Mouse (Mus musculus): ENCODE data around the gene Abca8a. TPM values are rescaled to one million over a fixed set of nuclear protein-coding genes. Genes with fewer than 3 reads are reported as not detected.

The Abca8a gene
- polyA plus RNA-seq (2015; fragmentation: Nextera tagmentation; extraction: Ambion mirVana) = 0.98 and 1.0 TPM in 2 replicates

DNA sequence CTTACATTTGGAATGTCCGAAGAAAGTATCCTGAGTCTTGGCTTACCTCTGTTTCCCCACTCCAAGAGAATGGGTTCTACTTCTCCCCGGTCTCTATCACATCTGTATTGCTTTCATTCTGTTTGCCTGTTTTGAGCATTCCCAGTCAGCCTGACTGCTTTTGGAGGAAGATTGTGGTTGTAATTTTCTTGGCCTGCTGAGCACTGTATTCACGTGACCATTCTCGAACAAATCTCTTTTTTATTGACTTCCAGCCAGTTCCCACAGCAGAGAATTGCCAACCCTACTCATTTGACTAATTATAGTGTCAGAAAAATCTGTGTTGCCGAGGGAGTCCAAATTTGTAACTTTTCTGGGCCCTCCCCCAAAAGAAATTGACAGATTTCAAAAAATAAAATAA lies at the start of gene Abca8a:
Gene Abca8a (minus strand): TSS at position 121 of the 400 bp plus-strand sequence.
- Histone ChIP-seq H3K9ac (no peak within 1 kb of the TSS), H3K4me3 (replicated peaks) (no peak within 1 kb of the TSS), H3K4me2 (replicated peaks) (no peak within 1 kb of the TSS), H3K9me3 (no peaks in the 10 kb centered on the region), H3K27ac (no peak within 1 kb of the TSS), H3K4me1 (replicated peaks) (no peaks in the 10 kb centered on the region), H3K27me3 (replicated peaks) (no peaks in the 10 kb centered on the region), H3K36me3 (no peaks in the 10 kb centered on the region)
- no peak for ATAC-seq
- WGBS = 67% methylated on average over 5 of the region's 5 CpGs

DNA sequence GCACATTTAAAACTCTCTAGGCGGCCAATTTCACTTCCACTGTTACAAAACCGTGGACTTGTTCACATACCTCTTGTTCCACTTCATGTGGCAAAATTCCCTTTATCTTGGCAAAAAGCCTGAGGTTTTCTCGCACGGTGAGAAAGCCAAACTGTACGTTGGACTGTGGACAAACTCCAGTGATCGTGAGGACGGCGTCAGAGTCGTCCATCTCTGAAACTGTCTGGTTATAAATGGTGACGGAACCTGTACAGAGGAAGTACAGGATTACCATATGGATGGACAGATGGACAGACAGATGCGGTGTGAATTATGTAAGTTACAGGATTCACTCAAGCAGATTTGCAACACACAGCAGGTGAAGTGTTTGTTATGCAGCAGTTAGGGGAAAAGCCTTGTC lies 49.6 kb upstream of the Abca8a start:
- Histone ChIP-seq H3K4me2 (replicated peaks) (no peak overlapping the region), H3K27me3 (replicated peaks) (no peaks in the 10 kb centered on the region), H3K4me3 (replicated peaks) (no peak overlapping the region), H3K27ac (no peak overlapping the region), H3K9ac (no peak overlapping the region), H3K4me1 (replicated peaks) (no peaks in the 10 kb centered on the region), H3K9me3 (no peaks in the 10 kb centered on the region), H3K36me3 (no peaks in the 10 kb centered on the region)
- 85% methylated on average over 11 of the region's 11 CpGs for WGBS
- ATAC-seq = no peak

DNA sequence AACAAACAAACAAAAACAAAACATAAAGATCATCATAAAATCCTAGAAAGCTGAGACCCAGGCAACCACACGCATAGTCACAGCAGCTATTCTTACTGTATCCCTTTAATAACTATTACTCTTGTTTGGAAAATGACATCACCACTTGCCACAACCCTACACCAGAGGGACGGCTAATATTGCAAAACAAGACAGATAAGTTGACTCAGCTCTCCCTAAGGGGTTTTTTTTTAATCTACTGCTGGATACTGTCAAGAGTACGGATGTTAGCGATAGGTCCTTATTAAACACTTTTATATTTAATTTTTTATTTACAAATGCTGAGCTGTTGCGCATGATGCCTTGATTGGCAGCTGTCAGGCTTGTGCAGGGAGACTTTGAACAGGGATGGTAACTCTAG lies 35.0 kb upstream of the Abca8a start:
- H3K9ac ChIP-seq = no peak overlapping the region
- H3K27ac ChIP-seq = no peak overlapping the region
- no peak overlapping the region for H3K4me2 ChIP-seq (replicated peaks)
- H3K9me3 ChIP-seq = no peaks in the 10 kb centered on the region
- H3K36me3 ChIP-seq = no peaks in the 10 kb centered on the region
- H3K27me3 ChIP-seq (replicated peaks) = no peaks in the 10 kb centered on the region
- 72% methylated on average over 5 of the region's 5 CpGs for WGBS
- H3K4me3 ChIP-seq (replicated peaks) = no peak overlapping the region
- no peak for ATAC-seq
- H3K4me1 ChIP-seq (replicated peaks) = no peaks in the 10 kb centered on the region

DNA sequence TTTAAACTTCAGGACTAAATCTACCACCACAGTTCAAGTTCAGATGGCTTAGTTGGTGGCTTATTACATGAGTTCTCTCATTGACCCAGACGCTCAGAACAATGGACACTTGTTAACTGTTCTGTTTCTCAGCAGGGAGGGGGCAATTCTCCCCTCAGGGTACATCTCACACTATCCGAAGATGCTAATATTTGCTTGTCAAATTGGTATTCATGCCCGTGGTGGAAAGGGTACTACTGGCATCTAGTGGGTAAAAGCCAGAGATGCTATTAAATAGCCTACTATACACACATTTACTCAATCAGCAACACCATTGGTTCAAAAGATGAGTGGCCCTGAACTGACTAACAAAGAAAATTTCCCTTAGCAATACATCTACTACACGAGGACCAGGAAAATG lies 15.4 kb upstream of the Abca8a start:
- Histone ChIP-seq H3K4me2 (replicated peaks) (no peak overlapping the region), H3K27me3 (replicated peaks) (no peaks in the 10 kb centered on the region), H3K9me3 (no peaks in the 10 kb centered on the region), H3K9ac (no peak overlapping the region), H3K4me3 (replicated peaks) (no peak overlapping the region), H3K36me3 (no peaks in the 10 kb centered on the region), H3K27ac (no peak overlapping the region), H3K4me1 (replicated peaks) (no peaks in the 10 kb centered on the region)
- 52% methylated on average over 4 of the region's 4 CpGs for WGBS
- no peak for ATAC-seq

DNA sequence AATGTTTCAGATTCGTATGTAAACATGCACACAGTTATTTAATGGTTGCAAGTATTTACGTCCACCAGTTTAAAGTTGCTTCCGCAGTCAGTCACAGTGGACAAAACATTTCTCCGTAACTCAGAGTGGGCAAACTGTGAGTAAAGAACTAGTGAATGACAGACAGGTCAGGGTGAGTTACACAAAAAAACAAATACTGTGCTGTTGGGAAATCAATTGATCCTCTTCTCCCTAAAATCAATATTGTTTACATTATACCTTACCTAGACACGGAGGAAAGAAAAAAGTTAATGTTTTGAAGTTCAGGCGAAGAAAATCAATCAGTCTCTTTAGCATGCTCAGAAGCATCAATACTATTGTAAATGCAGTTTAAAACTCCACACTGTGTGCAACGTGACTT lies 5.7 kb upstream of the Abca8a start:
- Histone ChIP-seq H3K9me3 (no peaks in the 10 kb centered on the region), H3K4me3 (replicated peaks) (no peak overlapping the region), H3K4me1 (replicated peaks) (no peaks in the 10 kb centered on the region), H3K36me3 (no peaks in the 10 kb centered on the region), H3K4me2 (replicated peaks) (no peak overlapping the region), H3K27me3 (replicated peaks) (no peaks in the 10 kb centered on the region), H3K9ac (no peak overlapping the region), H3K27ac (no peak overlapping the region)
- WGBS = 63% methylated on average over 7 of the region's 7 CpGs
- no peak for ATAC-seq

DNA sequence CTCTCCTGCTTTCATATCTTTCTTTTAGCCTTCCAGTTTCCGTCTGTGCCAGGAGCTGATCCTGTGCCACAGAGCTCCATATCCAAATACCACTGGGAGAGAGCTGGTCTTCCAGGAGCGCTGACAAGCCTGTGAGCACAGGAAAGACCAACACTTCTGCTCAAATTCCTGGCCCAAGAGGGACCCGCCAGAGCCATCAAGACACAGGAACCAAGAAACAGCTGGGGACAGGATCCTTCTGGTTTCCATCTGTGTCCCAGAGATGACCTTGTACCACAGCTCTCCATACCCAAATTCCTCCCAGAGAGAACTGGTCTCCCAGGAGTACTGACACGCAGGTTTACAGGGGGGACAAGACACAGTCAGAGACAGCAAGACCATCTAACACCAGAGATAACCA lies 3.1 kb upstream of the Abca8a start:
- H3K27ac ChIP-seq = no peak overlapping the region
- ATAC-seq = no peak
- no peaks in the 10 kb centered on the region for H3K36me3 ChIP-seq
- no peaks in the 10 kb centered on the region for H3K4me1 ChIP-seq (replicated peaks)
- no peaks in the 10 kb centered on the region for H3K9me3 ChIP-seq
- no peak overlapping the region for H3K4me2 ChIP-seq (replicated peaks)
- 76% methylated on average over 4 of the region's 4 CpGs for WGBS
- no peaks in the 10 kb centered on the region for H3K27me3 ChIP-seq (replicated peaks)
- no peak overlapping the region for H3K4me3 ChIP-seq (replicated peaks)
- no peak overlapping the region for H3K9ac ChIP-seq

DNA sequence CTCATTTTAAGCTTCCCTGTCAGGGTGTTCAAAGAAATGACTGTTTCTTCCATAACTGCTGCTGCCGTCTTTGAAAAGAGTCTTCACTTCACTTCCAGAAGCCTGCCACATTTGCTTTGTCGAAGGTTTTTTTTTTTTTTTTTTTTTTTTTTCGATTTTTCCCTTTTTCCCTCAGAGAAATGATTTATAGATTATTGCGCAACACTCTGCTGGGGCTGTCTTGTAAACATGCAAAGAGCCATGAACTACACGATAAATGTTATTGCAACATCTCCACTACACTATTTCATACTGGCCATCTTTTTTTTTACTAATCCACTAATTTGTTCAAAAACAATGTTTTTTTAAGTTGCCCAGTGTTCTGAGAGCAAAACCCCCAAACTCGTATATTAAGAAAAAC lies 1.7 kb upstream of the Abca8a start:
- H3K4me2 ChIP-seq (replicated peaks) = no peak overlapping the region
- no peaks in the 10 kb centered on the region for H3K27me3 ChIP-seq (replicated peaks)
- 52% methylated on average over 6 of the region's 6 CpGs for WGBS
- H3K36me3 ChIP-seq = no peaks in the 10 kb centered on the region
- H3K4me1 ChIP-seq (replicated peaks) = no peaks in the 10 kb centered on the region
- no peaks in the 10 kb centered on the region for H3K9me3 ChIP-seq
- no peak for ATAC-seq
- H3K27ac ChIP-seq = no peak overlapping the region
- H3K4me3 ChIP-seq (replicated peaks) = no peak overlapping the region
- H3K9ac ChIP-seq = no peak overlapping the region

DNA sequence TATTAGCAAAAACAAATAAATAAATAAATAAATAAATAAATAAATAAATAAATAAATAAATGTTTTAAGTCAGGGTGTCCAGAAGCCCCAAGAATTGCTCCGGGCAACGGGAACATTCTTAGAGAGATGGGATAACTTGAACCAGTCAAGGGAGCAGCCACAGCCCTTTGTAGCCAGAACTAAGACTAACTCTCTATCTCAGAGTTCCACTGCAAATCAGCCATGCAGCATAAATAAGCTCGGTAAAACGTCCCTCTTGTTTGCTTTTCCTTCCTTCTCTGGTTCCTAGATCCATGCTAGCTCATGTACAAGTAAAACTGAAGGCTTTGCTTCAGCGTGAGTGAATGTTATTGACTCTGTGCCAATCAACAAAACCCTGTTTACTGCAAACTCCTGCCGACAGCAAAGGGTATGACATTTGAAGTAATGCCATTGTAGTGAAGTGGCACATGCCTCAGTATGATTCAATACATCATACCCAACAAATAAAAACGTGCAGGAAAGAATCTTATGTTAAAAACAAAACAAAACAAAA lies 865 bp downstream of the Abca8a start:
- no peak for ATAC-seq
- WGBS = 65% methylated on average over 7 of the region's 7 CpGs
- no peak overlapping the region for H3K4me2 ChIP-seq (replicated peaks)

DNA sequence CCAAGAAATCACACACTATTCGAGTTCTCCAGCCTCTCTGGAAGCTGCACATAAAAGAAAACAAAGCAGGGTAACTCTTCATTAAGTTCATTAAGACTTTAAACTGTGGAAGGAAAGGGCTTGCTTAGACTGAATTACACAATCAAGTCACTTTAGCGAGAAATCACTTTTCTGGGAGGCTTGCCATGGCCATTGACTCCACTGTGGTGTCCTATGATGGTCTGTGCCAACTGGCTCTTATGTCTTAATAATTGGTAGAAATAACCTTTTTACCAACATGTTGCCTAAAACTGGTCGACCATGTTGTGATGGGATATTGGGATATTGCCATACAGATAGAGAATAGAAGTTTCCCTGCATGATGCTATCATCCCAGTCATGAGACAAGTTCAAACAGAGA lies 1.5 kb downstream of the Abca8a start:
- ATAC-seq = no peak
- H3K27ac ChIP-seq = no peak overlapping the region
- H3K9me3 ChIP-seq = no peaks in the 10 kb centered on the region
- no peaks in the 10 kb centered on the region for H3K36me3 ChIP-seq
- no peaks in the 10 kb centered on the region for H3K27me3 ChIP-seq (replicated peaks)
- H3K4me2 ChIP-seq (replicated peaks) = no peak overlapping the region
- H3K4me3 ChIP-seq (replicated peaks) = no peak overlapping the region
- WGBS = 84% methylated on average over 3 of the region's 3 CpGs
- H3K4me1 ChIP-seq (replicated peaks) = no peaks in the 10 kb centered on the region
- H3K9ac ChIP-seq = no peak overlapping the region

More for the DNA sequence above, 865 bp downstream of the Abca8a start:
- Histone ChIP-seq H3K36me3 (no peaks in the 10 kb centered on the region), H3K4me1 (replicated peaks) (no peaks in the 10 kb centered on the region), H3K9ac (no peak overlapping the region), H3K4me3 (replicated peaks) (no peak overlapping the region), H3K9me3 (no peaks in the 10 kb centered on the region), H3K27ac (no peak overlapping the region), H3K27me3 (replicated peaks) (no peaks in the 10 kb centered on the region)

DNA sequence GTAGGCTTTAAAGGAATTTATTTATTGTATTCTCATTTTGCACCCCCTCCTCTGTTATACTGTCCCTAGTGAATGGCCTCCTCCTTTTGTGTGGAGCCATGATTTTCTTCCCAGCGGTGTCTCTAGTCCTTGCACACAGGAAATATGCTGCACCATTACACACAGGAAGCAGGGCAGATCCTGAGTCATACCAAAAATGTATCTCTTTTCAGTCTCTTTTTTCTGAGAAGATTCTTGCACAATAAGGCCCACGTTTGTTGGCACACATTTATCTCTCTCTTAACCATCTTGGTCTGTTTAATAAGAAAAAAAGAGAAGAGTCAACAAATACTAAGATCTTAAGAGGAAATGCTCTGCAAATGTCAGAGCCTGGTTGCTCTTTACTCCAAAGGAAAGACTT lies 4.5 kb downstream of the Abca8a start:
- WGBS = 58% methylated on average over 2 of the region's 2 CpGs
- Histone ChIP-seq H3K4me2 (replicated peaks) (no peak overlapping the region), H3K4me3 (replicated peaks) (no peak overlapping the region), H3K27ac (no peak overlapping the region), H3K9me3 (no peaks in the 10 kb centered on the region), H3K36me3 (no peaks in the 10 kb centered on the region), H3K27me3 (replicated peaks) (no peaks in the 10 kb centered on the region), H3K9ac (no peak overlapping the region), H3K4me1 (replicated peaks) (no peaks in the 10 kb centered on the region)
- ATAC-seq = no peak

DNA sequence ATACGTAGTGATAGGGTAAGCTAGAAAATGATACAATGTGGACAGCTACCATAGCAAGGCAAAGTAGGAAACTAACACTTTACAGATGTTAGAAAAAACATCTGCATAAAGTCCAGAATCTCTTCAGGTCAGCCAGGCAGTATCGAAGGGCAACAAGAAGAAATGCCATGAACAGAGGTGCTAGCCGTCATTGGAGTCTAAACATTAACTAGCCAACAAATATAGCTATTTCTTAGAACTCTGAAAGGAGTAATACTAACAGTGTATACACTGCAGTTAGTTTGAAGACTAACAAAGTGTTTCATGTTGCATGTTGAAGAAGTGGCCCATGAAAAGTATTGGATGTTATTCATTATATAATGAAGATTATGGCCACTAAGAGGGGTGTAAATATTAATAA lies 23.6 kb downstream of the Abca8a start:
- no peak overlapping the region for H3K4me2 ChIP-seq (replicated peaks)
- no peak overlapping the region for H3K27ac ChIP-seq
- no peaks in the 10 kb centered on the region for H3K27me3 ChIP-seq (replicated peaks)
- H3K9me3 ChIP-seq = no peaks in the 10 kb centered on the region
- no peak for ATAC-seq
- no peaks in the 10 kb centered on the region for H3K4me1 ChIP-seq (replicated peaks)
- 59% methylated on average over 3 of the region's 3 CpGs for WGBS
- no peak overlapping the region for H3K4me3 ChIP-seq (replicated peaks)
- no peak overlapping the region for H3K9ac ChIP-seq
- no peaks in the 10 kb centered on the region for H3K36me3 ChIP-seq

DNA sequence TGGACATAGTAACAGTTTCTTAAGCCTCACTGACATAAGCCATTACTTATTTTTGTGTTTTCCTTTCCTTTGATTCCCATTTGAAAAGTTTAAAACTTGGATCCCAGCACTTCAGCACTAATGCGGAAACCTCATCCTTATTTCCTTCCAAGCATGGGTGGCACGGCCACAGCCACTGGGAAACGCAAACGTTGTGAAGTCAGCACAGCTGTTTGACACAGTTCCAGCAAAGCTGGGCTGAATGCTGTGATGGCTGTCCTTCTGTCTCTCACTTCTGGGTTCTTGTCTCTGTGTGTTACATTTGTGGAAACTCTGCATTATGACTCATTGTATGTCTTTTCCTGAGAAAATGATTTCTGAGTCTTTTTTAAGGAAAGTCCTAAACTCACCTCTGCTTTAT lies 34.7 kb downstream of the Abca8a start:
- no peak overlapping the region for H3K27ac ChIP-seq
- no peak overlapping the region for H3K9ac ChIP-seq
- no peaks in the 10 kb centered on the region for H3K36me3 ChIP-seq
- H3K4me2 ChIP-seq (replicated peaks) = no peak overlapping the region
- H3K4me3 ChIP-seq (replicated peaks) = no peak overlapping the region
- no peaks in the 10 kb centered on the region for H3K27me3 ChIP-seq (replicated peaks)
- H3K9me3 ChIP-seq = no peaks in the 10 kb centered on the region
- no peaks in the 10 kb centered on the region for H3K4me1 ChIP-seq (replicated peaks)
- WGBS = 39% methylated on average over 4 of the region's 4 CpGs
- no peak for ATAC-seq

DNA sequence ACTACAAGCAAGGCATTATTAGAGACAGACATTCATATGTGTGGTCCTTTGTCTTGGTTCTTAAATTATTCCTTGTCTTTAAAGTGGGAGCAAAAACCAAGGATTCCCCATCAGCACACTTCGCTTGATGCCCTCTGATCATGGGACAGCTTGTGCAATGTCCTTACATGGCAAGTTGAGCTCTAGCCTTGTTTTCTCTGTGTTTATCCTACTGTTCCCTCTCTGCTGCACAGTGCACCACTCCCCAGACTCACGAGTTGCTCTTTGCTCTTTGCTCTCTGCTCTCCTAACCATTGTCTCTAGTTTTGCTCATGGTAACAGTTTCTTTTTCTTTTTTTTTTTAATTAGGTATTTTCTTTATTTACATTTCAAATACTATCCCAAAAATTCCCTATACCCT lies 35.7 kb downstream of the Abca8a start:
- peak; percentile 86 for ATAC-seq
- Histone ChIP-seq H3K4me1 (replicated peaks) (no peaks in the 10 kb centered on the region), H3K36me3 (no peaks in the 10 kb centered on the region), H3K9me3 (no peaks in the 10 kb centered on the region), H3K27ac (no peak overlapping the region), H3K9ac (no peak overlapping the region), H3K4me2 (replicated peaks) (no peak overlapping the region), H3K27me3 (replicated peaks) (no peaks in the 10 kb centered on the region), H3K4me3 (replicated peaks) (no peak overlapping the region)
- WGBS = 48% methylated on average over 2 of the region's 2 CpGs

Measured in intestine, embryonic 15.5 days (tissue).